Mouse (Mus musculus): ENCODE results near the gene Gnb1.
"Not testable (repeated sequence)": the region's sequence is repeated elsewhere in the genome, so short reads cannot be mapped to it uniquely, and the experiment has no call there.

Gnb1 gene

DNA sequence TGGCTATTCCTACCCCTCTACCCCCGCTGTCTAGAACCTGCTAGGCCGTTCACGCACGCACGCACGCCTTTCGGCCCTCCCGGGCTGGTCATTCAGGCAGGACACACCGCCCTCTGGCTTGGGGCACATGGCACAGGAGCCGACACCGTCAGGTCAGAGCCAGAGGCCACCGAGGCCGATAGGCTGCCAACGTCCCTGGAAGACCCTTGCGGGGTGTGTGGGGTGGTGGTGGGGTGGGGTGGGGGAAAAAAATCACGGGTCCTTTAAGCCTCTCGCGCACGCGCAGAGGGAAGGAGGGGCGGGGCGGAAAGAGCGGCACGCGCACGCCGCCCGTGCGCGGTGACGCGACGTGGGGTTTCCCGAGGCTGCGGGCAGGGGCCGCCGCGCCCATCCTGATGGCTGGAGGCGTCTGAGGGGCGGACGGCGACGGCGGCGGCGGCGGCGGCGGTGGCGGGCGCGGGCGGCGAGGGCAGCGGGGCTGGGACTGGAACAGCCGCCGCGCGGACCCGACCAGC lies at the start of gene Gnb1:
TSS of gene Gnb1 (plus strand) at position 372 of the 515 bp plus-strand sequence.
- DNase-seq (ENCODE audit: low spot score in 2 of 2) = peak; percentile 94 to 96

DNA sequence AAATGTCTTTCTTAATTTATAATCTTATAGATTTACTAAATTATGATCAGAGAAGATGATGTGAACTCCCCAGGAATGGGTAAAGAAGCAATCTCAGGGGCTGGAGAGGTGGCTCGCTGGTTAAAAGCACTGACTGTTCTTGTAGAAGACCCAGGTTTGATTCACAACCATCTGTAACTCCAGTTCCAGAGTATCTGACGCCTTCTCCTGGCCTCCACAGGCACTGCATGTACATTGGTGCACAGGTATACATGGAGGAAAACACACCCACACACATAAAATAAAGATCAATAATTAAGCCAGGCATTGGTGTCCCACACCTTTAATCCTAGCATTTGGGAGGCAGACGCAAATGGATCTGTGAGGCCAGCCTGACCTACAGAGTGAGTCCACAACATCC lies 48.4 kb upstream of the Gnb1 start:
- DNase-seq (ENCODE audit: low spot score in 2 of 2) = no peak

DNA sequence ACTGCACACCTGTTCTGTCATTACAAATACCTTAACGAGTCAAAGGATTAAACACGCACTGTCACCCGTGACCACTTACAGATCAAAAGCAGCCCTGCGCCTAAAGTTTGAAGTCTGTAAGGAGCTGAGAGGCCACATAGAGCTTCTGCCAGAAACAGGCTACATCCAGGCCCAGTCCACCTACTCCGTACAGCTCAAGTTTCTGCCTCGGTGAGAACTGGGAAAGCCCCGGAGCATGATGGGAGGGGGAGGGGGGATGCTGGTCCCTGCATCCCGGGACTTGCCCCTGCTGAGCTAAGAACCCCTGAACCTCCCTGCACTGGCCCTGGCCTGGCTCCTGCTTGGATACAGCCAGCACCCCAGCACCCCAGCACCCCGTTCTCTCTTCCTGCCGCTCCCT lies 39.6 kb upstream of the Gnb1 start:
- DNase-seq (ENCODE audit: low spot score in 2 of 2) = no peak

DNA sequence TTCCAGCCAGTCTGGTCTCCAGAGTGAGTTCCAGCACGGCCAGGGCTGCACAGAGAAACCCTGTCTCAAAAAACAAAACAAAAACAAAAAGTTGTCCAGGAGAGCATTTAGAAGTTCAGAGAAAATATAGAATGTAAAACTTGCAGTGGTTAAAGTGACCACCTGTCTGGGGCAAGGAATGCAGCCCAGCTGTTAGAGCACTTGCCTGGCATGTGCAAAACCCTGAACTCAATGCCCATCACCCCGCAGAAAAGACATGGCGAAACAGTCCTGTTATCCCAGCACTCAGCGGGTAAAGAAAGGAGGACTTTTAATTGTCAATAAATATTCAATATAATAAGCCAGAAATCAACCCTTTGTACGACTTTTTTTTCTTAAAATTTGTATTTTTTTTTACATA lies 32.6 kb upstream of the Gnb1 start:
- DNase-seq (ENCODE audit: low spot score in 2 of 2) = no peak

DNA sequence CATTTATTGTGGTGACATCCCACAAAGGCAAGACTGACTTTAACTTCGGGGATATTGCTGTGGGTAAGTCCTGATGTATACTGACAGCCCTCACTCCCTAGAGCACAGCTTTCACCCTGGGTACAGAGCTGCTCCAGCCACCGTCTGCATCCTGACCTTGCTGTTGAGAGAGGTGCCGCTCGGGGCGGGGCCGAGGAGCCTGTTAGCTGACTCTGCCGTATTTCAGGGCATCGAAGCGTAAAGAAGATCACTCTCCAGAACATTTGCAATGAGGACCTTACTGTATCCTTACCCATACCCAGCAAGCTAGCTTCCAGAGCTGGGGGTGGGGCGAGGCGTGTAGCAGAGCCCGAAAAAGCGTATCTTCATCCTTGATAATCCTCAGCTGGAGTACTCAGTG lies 28.1 kb upstream of the Gnb1 start:
- DNase-seq (ENCODE audit: low spot score in 2 of 2) = no peak

DNA sequence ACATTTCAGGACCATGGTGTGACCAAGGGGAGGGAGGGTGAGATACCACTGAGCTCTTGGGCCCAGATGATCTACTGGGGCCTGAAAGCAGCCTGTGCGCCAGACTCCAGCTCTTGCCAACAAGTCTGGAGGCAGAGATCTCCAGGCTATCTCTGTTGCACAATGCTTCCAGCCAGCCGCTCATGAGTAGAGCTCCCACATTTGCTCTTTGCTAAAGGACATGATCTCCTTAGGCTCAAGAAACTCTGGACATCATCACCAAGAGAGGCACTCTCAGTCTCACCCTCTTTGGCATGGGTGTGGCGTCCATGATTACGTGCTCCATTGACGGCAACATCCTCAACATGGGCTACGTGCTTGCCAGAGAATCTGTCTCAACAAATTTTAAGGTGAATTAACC lies 27.6 kb upstream of the Gnb1 start:
- no peak for DNase-seq (ENCODE audit: low spot score in 2 of 2)

DNA sequence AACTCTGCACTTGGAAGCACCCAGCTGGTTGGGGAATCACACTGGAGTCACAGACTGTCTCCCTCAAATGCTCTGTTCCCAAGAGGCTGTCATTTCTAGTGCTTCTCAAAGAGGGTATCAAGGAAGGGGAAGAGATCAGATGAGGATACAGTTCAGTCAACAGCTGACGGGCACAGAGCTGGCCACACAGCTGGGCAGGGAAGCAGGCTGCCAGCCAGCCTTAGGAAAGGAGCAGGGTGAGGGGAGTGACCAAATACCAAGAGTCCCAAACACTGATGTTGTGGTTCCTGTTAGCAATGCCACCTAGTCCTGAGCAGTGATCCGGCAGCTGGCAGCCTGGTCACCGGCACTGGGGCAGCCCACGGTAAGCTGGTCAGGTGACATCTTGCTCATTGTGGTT lies 27.1 kb upstream of the Gnb1 start:
- no peak for DNase-seq (ENCODE audit: low spot score in 2 of 2)

DNA sequence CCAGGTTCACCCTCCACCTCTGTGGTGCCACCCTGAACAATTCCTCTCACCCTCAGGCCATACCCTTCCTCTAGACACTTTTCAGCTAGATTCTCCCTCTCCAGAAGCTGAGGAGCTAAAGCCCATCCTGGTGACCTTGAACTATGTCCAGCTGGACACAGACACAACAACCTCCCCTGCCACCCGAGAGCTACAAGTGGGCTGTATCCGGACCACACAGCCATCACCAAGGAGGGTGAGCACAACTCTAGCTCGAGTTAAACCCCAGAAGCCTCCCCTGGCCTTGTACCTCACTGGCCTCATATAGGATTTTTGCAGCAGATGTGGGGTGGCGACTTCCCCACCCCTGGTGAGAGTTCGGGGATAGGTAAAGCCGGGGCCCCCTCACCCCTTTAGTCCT lies 25.6 kb upstream of the Gnb1 start:
- no peak for DNase-seq (ENCODE audit: low spot score in 2 of 2)

DNA sequence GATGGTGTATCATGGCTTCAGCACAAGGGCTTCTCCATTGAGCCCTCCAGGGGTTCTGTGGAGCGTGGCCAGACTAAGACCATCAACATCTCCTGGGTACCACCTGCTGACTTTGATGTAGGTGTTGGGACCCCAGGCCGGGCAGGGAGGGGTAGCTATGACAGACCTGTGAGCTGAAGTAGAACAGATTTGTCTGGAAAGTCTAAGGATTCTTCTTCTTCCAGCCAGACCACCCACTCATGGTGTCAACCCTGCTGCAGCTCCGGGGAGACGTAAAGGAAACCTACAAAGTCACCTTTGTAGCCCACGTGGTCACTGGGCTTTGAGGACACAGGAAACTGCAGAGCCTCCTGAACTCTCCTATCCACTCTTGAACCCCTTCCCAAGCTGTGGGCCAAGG lies 25.1 kb upstream of the Gnb1 start:
- DNase-seq (ENCODE audit: low spot score in 2 of 2) = no peak

DNA sequence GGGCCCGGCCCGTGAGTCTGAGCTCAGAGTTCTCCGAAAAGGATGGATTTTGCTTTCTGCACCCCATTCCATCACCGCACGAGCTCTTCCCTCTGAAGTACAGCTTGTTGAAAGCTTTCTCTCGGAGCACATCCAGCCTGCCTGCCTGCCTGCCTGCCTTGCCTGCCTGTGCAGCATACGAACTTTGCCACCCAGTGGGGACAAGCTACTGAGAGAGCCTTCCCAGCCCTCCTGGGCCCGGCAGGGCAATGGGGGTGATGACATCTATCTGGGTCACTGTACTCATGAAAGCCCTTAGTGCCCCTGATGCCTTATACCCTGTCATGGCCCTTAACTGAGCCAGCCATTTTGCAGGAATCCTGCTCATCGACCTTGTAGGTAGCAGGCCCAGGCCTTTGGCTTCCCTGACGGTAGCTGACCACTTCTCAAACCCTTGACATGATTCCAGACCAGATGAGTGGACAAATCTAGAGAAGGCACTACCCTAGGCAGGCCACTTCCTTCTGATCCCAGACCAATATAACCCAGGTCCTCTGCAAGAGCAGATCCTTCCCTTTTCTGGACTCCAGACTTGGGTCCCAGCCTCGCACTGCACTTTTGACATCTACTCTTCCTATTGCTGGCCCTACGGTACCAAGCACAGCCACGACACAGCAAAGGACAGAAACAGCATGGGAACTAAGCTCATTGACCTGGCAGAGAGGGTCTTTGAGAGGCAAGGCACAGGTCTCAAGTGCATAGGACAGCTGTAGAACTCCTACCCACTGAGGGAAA lies 23.7 kb upstream of the Gnb1 start:
- DNase-seq (ENCODE audit: low spot score in 2 of 2) = no peak

DNA sequence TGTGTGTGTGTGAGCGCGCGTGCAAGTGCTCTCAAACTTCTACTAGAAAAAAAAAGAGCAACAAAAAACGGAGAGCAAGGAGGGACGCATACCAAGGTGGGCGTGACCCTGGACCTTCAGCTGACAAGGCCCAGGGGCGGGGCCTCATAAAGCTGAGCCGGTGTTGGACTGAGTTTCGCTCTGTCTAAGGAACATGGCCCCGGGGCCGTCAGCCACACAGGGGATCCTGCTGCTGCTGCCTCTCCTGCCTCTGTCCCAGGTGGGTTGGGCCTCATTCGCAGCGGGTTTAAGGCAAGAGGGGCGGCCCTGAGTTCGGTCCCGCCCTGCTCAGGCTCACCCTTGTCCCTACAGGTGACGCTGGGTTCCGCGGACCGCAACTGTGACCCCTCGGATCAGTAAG lies 22.2 kb upstream of the Gnb1 start, which contains the start of gene Tmem52:
TSS of gene Tmem52 (plus strand) at position 163 of the 400 bp plus-strand sequence.
- DNase-seq (ENCODE audit: low spot score in 2 of 2) = no peak

DNA sequence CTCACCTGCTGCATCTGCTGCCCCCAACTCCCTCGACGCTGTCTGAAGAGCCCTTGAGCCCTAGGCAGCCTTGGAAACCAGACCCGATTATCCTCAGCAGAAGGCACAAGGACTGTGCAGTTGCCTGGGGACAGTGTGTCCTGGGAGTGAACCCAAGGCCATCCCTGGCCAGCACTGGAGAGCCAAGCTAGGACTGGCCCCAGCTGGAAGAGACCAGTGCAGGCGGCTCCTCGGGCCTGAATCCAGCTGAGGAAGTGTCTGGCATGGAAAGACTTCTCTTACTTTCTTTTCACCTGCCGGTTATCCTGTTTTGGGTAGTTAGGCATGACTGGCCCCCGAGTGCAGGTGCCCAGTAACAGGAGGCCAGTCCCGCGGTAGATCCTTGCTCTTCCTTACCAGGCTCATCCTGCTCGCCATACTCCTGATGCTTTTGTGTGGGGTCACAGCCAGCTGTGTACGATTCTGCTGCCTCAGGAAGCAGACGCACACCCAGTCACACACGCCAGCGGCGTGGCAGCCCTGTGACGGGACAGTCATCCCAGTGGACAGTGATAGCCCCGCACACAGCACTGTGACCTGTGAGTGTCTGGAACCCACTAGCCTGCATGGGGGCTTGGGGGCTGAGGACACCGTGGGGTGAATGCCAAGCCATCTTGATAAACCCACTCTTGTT lies 21.4 kb upstream of the Gnb1 start:
- DNase-seq (ENCODE audit: low spot score in 2 of 2) = no peak

DNA sequence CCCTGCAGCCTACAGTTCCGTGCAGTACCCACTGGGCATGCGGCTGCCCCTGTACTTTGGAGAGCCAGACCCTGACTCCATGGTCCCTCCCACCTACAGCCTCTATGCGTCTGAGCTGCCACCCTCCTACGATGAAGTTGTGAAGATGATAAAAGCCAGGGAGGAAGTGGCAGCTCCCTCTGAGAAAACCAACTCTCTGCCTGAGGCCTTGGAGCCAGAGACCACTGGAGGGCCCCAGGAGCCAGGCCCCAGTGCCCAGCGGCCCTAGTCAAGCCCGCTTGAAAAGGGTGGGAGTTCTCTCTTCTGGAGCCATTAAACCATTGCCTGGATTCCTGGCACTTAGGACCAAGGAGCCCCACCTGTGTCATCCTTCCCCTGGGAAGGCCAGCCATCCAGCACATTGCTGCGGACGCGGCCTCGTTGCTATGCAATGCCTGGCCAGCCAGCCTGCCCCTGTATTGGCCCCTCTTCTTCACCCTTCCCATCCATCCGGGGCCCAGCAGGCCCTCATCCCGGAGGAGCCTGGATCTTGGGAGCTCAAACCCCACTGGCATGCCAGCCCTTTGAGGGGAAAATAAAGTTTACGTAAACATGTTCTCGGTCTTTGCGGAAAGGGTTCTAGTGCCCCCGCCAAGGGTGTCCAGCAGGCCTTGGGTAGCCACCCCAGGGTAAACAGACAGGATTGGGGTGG lies 20.8 kb upstream of the Gnb1 start:
- DNase-seq (ENCODE audit: low spot score in 2 of 2) = no peak

DNA sequence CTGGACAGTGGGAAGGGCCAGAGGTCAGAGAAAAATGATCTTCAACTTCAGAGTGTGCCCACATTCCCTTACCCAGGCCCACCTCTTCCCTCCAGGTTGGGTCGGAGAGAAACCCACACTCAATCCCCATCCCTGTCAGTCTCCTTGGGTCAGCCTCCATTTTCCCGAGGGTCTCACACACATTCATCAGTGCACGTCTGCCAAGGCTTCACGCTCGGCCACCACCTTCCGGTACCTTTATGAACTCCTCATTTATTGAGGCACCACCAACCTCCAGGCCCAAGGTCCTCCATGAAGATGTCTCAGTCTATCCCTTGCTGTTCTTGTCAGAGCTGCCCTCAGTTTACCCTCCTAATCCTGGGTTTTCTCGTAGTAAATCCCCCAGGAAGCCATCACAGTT lies 20.2 kb upstream of the Gnb1 start:
- DNase-seq (ENCODE audit: low spot score in 2 of 2) = no peak

DNA sequence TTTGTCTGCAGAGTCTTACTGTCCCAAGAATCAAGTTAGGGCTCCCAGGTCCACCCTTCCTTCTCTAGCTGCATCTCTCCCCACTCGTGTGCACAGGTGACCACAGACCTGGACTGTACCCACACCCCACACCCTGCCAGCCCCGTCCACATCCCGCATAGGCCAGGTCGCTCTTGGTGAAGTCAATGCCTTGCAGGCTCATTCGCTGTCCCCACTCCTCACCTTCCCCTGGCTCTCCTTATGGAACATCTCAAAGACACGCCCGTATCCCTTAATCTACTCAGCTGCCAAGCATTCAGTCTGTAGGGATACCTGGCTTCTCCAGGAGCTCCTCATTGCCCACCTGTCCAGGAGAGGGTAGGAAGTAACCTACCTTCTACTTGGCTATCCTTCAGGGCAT lies 19.8 kb upstream of the Gnb1 start:
- DNase-seq (ENCODE audit: low spot score in 2 of 2) = no peak

DNA sequence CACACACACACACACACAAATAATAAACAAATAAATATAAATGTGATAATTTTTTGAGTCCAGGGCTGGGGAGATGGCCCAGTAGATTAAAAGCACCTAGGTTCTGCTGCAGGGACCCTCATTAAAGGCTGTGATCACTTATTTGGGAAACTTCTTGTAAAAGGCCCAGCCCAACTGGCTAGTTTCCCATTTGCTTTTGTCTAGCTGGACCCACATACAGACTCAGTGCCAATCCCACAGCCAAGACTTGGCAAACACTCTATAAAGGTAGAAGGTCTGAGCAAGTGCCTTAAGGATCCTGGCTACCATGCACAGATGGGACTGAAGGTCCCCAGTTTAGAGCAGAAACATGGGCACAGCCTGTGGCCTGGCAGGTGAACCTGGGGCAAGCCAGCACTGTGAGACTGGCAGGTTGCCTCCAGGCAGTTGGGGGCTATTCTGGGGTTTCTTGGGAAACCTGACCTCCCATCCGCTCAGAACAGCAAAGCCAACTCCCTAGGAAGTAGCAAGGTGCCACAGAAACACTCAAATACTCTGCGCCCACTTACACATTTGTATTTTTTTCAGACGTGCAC lies 18.4 kb upstream of the Gnb1 start:
- DNase-seq (ENCODE audit: low spot score in 2 of 2) = no peak

DNA sequence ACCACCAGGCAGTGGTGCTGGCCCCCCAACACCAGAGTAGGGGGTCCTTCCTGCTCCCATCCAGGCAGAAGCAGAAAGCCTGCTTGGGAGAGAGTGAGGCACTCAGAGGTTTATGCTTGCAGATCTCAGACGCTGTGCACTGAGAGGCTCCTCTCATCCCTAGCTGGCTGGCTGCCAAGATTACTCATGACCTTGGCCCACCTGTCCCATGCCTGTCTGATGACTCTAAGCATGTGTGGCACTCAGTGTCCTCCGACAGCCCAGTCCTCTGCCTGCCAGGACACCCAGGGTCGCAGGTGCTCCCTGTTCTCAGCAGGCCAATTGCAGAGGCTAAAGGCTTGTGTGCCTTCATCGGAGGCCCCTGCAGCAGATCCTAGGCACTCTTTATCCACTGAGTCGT lies 17.8 kb upstream of the Gnb1 start:
- DNase-seq (ENCODE audit: low spot score in 2 of 2) = peak in 1 of 2 experiments; percentile 51

DNA sequence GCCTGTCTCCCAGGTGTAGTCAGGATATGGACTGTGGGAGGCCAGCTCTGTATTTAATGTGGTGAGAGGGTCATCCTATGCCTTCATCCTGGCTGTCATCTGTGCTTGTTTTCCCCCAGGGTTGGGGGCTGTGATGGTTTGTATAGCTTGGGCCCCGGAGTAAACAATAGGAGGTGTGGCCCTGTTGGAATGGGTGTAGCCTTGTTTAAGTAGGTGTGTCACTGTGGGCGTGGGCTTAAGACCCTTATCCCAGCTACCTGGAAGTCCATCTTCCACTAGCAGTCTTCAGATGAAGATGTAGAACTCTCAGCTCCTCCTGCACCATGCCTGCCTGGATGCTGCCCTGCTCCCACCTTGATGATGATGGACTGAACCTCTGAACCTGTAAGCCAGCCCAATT lies 17.4 kb upstream of the Gnb1 start:
- DNase-seq (ENCODE audit: low spot score in 2 of 2) = not testable (repeated sequence)

DNA sequence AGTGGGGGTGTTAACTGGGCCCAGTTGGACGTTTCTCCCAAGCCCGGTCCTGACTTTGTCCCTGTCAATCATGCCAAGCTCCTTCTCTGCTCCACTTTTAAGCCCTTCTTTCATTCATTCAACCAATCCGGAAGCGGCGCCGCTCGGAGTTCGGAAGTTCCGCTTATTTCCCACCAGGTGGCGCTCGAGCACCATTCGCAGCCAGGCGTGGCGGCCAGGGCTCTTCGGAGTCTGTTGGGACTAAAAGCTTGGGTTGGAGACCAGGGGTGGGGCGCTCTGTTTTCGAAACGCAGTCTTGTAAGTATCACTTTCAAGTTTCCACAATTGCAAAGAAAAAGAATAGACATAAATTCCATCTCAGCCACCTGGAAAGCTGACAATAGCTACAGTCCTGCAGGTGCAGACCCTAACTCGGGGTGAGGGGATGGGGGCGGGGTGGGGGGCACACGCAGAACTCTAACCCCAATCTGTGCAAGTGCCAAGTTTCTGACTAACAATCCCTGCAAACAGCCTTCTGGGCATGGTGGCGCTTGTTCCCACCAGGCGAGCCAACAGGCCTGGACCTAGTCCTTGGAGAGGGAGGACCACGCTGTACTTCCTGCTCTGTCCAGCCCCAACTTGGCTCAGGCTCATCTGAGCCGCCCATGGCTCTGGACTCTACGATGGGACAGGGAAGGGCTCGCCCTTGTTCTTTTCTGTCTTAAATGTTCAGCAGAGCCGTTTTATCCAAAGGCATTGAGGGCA lies 9.6 kb upstream of the Gnb1 start:
- peak; percentile 81 to 87 for DNase-seq (ENCODE audit: low spot score in 2 of 2)

DNA sequence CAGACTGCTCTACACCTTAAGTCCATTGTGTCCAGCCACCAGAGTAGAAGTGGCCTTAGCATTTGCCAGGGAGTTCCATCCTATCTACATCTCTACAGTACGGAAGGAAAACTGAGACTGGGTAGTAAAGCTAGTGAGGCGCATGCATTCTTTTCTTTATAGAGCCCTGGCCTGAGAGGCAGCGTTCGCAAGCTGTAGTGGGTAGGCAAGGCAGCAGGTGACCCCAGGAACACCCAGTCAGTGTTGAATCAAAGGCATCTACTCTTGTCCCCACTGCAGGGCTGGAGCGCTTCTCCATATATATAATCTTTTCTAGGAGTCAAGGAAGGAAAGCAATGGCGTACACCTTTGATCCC lies 9.1 kb upstream of the Gnb1 start:
- DNase-seq (ENCODE audit: low spot score in 2 of 2) = no peak

DNA sequence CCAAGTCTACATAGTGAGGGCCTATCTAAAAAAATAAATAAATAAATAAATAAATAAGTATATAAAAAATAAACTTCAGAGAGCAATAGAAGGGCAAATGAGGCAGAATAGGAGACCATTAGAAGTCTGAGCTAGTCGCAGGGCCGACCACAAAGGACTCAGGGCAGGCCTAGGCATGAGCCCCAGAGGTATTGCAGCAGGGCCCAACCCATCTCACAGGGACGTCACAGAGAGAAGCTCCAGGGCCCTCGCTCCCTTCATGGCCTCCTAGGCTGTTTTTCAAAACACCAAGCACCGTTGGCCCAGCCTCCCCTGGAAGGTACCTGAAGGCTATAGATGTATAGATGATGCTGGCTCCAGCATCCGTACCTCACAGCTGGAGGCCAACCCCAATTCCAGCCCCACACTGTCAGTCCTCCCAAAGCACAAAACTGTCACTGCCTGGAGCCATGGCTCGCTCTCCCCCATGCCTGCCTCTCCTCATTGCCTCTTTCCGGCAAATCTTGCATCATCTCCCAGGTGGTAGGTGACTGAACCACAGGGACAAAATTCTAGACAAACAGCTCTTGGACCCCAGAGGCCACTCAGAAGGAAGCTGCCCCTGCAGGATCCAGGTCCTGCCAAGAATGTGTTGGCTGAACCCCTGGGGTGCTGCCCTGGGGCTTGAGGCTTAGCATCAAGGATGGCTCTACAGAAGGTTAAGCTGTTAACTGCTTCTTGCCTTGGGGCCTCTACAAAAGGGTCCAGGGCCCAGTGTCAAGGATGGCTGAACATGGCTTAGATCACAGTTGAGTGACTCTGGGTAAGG lies 8.2 kb upstream of the Gnb1 start:
- no peak for DNase-seq (ENCODE audit: low spot score in 2 of 2)
